Mouse (Mus musculus) stomach, postnatal 0 days (tissue): ENCODE measurements around the gene Map2k2.

Experiments
- CTCF ChIP-seq: IDR thresholded peaks from 2 replicates; pipeline ENCODE4 v1.5.1; 2016; ENCODE audit warnings: antibody characterized with exemption, low read depth, mild to moderate bottlenecking, moderate library complexity
- EP300 ChIP-seq: optimal IDR thresholded peaks from 2 replicates; pipeline ENCODE3; 2016; ENCODE audit warnings: antibody characterized with exemption

DNA sequence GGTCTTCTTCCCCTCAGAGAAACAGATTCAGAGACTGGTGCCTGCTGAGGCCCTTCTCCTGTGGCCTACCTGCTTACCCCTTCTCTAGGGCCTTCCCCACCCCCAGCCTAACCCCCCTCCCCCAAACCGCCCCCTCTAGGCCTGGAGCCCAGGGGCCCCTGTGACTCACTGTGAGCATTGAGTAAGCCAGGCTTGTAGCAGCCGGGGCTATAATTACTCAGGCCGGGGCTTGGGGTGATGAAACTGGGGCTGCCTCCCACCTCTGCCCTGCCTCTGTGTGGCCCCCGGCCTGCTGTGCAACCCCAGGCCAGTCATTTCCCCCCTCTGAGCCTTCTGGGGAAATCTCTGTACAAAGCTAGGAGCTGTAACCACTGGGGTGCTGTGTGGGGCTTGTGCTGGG is 40.6 kb downstream of the Map2k2 start:
- no peak for TF ChIP-seq EP300
- no peak for TF ChIP-seq CTCF
